Mouse (Mus musculus) kidney, adult 11 months (tissue): ENCODE data around the gene Cwc22.

ENCODE experiments used
- DNase-seq: peaks from one replicate; pipeline ENCODE4 v3.0.0; 2022

The Cwc22 gene

DNA sequence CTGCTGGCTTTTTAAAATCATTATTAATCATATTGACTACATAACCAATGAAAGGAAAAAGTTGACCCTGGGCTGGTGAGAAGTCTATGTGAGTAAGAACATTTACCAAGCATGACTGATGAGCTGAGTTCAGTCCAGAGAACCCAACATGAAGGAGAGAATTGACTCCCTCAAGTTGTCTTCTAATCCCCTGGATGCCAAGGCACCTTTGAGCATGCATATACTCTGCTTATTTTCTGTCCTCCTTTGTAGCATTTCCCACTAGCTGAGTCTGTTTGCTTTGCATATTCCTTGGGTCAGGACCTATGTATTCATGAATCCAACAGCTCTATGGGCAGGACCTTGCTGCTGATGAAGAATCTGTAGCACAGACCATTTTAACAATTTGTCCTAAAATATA is 75.0 kb downstream of the Cwc22 start:
- DNase-seq = no peak

DNA sequence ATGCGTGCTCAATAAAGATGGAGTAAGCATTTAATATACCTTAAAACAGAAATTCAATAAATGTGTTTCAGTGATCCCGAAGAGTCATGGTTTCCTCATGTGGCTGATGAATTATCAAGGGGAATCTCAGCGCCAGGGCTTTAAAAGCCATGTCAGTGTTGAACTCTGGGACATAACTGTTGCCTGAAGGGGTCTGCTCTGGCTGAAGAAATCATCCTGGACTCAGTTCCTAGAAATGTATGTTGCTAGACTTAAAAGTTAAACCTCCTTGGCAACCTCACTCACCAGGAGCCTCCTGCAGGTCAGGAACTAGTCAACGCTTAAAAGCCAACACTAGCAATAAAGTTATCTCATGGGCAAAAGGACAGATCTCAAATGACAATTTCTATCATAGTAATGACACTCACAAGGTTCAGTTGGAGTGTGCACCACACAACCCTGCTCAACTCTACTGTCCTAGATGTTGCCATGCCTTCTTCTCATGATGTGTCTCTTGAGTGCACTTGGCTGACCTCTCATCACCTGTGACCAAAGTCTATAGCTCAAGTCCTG is 76.4 kb downstream of the Cwc22 start:
- no peak for DNase-seq

DNA sequence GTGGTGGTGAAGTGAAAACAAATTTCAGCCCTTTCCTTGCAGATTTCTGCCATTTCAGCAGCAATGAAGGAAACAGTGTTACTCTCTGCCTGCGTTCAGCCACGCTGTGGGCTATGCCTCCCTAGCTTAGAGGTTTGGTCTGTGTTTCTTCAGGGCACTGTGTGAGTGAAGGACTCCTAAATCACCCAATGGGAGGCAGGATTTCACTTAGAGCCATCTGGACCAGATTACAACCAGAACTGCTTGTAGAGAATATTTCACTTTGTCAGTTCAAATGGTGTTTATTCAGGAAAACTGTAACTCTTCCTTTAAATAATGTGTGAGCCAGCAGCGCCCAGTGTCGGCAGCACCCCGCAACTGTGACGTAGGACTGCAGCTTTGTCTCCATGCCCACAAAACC is 82.2 kb downstream of the Cwc22 start:
- no peak for DNase-seq

DNA sequence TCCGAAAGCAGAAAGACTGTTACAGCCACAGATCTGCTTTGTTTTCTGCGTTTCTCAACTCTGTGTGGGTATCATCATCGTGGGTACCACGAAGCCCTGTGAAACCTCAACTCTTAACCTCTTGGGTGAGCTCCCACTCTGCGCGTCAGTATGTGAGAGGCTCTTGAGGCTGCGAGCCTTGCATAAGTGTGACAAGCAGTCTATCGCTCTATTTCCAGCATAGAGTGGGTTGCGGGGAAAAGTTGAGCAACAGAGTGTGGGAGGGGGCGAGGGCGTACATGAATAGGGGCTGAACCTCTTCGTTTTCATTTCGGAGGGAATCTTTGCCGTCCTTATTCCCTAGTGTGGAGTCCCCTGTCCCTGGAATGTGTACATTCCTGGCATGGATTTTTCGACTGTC is 82.7 kb downstream of the Cwc22 start:
- DNase-seq = no peak

DNA sequence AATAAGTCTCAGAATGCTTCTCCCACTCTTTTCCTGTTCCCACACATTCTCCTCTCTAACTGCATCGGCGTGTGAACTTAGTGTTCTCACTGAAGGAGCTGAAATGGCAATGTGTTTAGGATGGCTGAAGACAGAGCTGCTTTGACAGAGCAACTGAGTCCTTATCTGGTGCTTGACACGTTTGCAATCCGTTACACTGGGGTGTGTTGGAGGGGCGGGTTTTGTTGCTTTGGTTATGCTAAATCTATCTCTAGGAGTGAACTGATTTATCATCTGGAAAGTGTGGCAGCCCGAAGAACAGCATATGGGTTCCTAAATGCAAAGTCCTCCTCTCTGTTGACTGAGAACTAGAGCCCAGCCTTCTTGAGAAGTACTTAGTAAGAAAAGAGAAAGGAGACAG is 104.7 kb downstream of the Cwc22 start:
- no peak for DNase-seq

DNA sequence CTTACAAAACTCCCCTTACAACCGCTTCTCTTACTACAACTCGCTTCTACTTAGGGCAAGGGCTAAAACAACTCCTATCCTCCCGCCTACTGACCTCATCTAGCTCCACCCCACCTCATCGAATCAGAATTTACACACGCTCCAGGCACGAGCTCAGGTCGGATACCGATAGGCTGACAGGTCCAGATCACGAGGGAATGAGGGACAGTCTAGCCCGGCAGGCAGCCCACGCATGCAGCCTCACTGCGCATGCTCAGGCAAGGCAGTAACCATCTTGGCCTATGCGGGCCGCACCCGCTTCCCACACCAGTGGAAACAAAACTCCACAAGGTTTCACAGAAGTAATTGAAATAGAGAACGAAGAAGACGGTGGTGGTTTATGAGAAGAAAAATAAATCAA is 106.6 kb downstream of the Cwc22 start:
- DNase-seq = no peak

DNA sequence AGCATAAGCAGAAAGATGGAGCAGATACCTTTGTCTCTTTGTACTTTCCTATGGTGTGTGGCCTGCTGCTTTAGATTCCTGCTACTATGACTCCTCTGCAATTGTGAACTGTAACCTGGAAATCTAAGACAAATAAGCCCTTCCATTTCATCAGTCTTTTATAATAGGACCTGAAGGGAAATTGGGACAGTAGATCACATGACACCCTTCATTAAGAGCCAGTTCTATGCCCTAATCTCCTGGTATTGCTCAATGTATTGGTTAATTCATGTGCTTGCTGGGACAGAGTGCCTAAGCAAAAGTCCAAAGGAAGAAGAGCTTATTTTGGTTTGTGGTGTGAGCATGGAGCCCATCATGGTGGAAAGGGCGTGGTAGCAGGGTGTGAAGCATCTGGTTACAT is 107.5 kb downstream of the Cwc22 start:
- no peak for DNase-seq

DNA sequence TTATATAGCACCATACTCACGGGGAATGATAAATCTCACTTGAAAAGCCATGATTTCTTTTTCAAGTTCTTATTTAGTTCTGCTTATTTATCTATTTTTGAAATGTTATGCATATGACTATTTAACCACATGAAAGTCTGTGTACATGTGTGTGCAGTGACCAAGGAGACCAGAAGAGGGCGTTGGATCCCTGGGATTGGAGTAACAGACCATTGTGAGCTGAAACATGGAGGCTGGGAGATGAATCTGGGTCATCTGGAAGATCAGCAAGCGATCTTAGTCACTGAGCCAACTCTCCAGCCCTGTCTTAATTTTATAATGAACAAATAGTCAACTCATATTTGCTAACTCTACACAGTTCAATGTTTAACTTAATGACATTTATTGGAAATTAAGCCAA is 110.4 kb downstream of the Cwc22 start:
- DNase-seq = no peak
